Mouse (Mus musculus): ENCODE measurements around the gene Mrgprf. TPM values are rescaled to one million over a fixed set of nuclear protein-coding genes. Genes with fewer than 3 reads are reported as not detected.

Gene Mrgprf
- 3.9 and 4.7 TPM in 2 replicates for polyA plus RNA-seq (2012; rRNA removed)

- no peak for DNase-seq (ENCODE audit: low read depth)
- TF ChIP-seq POLR2A (IDR thresholded peaks at IDR 0.05; ENCODE audit: borderline replicate concordance, extremely low read depth, insufficient read depth, insufficient read length, poor library complexity, severe bottlenecking) (no peak), CTCF (IDR thresholded peaks at IDR 0.05; ENCODE audit: borderline replicate concordance, extremely low read depth, insufficient read depth, insufficient read length) (no peak)
Measured at GRCm38 (mm10) chr7:145300321-145301007, at the start of gene Mrgprf. Mrgprf (plus strand) TSS chr7:145300828.

- peak; percentile 80 for DNase-seq (ENCODE audit: low read depth)
- TF ChIP-seq POLR2A (IDR thresholded peaks at IDR 0.05; ENCODE audit: borderline replicate concordance, extremely low read depth, insufficient read depth, insufficient read length, poor library complexity, severe bottlenecking) (no peak), CTCF (IDR thresholded peaks at IDR 0.05; ENCODE audit: borderline replicate concordance, extremely low read depth, insufficient read depth, insufficient read length) (peak; percentile 89)
Measured at GRCm38 (mm10) chr7:145252715-145253476, 47.7 kb upstream of the Mrgprf start.

- no peak for DNase-seq (ENCODE audit: low read depth)
- no peak for TF ChIP-seq CTCF (IDR thresholded peaks at IDR 0.05; ENCODE audit: borderline replicate concordance, extremely low read depth, insufficient read depth, insufficient read length)
- TF ChIP-seq POLR2A (IDR thresholded peaks at IDR 0.05; ENCODE audit: borderline replicate concordance, extremely low read depth, insufficient read depth, insufficient read length, poor library complexity, severe bottlenecking): no peak
Measured at GRCm38 (mm10) chr7:145253986-145254630, 46.5 kb upstream of the Mrgprf start.

- TF ChIP-seq CTCF (IDR thresholded peaks at IDR 0.05; ENCODE audit: borderline replicate concordance, extremely low read depth, insufficient read depth, insufficient read length) (no peak), POLR2A (IDR thresholded peaks at IDR 0.05; ENCODE audit: borderline replicate concordance, extremely low read depth, insufficient read depth, insufficient read length, poor library complexity, severe bottlenecking) (no peak)
- DNase-seq (ENCODE audit: low read depth): no peak
Measured at GRCm38 (mm10) chr7:145256092-145256491, 44.5 kb upstream of the Mrgprf start.

GRCm38 (mm10) chr7:145264202-145264601 is 36.4 kb upstream of the Mrgprf start:
- no peak for TF ChIP-seq CTCF (IDR thresholded peaks at IDR 0.05; ENCODE audit: borderline replicate concordance, extremely low read depth, insufficient read depth, insufficient read length)
- no peak for TF ChIP-seq POLR2A (IDR thresholded peaks at IDR 0.05; ENCODE audit: borderline replicate concordance, extremely low read depth, insufficient read depth, insufficient read length, poor library complexity, severe bottlenecking)
- DNase-seq (ENCODE audit: low read depth): no peak

GRCm38 (mm10) chr7:145266011-145266410 is 34.6 kb upstream of the Mrgprf start:
- TF ChIP-seq CTCF (IDR thresholded peaks at IDR 0.05; ENCODE audit: borderline replicate concordance, extremely low read depth, insufficient read depth, insufficient read length) (no peak), POLR2A (IDR thresholded peaks at IDR 0.05; ENCODE audit: borderline replicate concordance, extremely low read depth, insufficient read depth, insufficient read length, poor library complexity, severe bottlenecking) (no peak)
- DNase-seq (ENCODE audit: low read depth): no peak

- DNase-seq (ENCODE audit: low read depth): no peak
- no peak for TF ChIP-seq CTCF (IDR thresholded peaks at IDR 0.05; ENCODE audit: borderline replicate concordance, extremely low read depth, insufficient read depth, insufficient read length)
- no peak for TF ChIP-seq POLR2A (IDR thresholded peaks at IDR 0.05; ENCODE audit: borderline replicate concordance, extremely low read depth, insufficient read depth, insufficient read length, poor library complexity, severe bottlenecking)
Measured at GRCm38 (mm10) chr7:145268890-145269289, 31.7 kb upstream of the Mrgprf start.

GRCm38 (mm10) chr7:145270955-145271354 is 29.7 kb upstream of the Mrgprf start:
- TF ChIP-seq CTCF (IDR thresholded peaks at IDR 0.05; ENCODE audit: borderline replicate concordance, extremely low read depth, insufficient read depth, insufficient read length) (no peak), POLR2A (IDR thresholded peaks at IDR 0.05; ENCODE audit: borderline replicate concordance, extremely low read depth, insufficient read depth, insufficient read length, poor library complexity, severe bottlenecking) (no peak)
- no peak for DNase-seq (ENCODE audit: low read depth)

GRCm38 (mm10) chr7:145275488-145275887 is 25.1 kb upstream of the Mrgprf start:
- DNase-seq (ENCODE audit: low read depth): no peak
- TF ChIP-seq POLR2A (IDR thresholded peaks at IDR 0.05; ENCODE audit: borderline replicate concordance, extremely low read depth, insufficient read depth, insufficient read length, poor library complexity, severe bottlenecking) (no peak), CTCF (IDR thresholded peaks at IDR 0.05; ENCODE audit: borderline replicate concordance, extremely low read depth, insufficient read depth, insufficient read length) (no peak)

- DNase-seq (ENCODE audit: low read depth): no peak
- TF ChIP-seq POLR2A (IDR thresholded peaks at IDR 0.05; ENCODE audit: borderline replicate concordance, extremely low read depth, insufficient read depth, insufficient read length, poor library complexity, severe bottlenecking) (no peak), CTCF (IDR thresholded peaks at IDR 0.05; ENCODE audit: borderline replicate concordance, extremely low read depth, insufficient read depth, insufficient read length) (no peak)
Measured at GRCm38 (mm10) chr7:145281396-145281795, 19.2 kb upstream of the Mrgprf start.

GRCm38 (mm10) chr7:145283041-145283440 is 17.6 kb upstream of the Mrgprf start:
- DNase-seq (ENCODE audit: low read depth): no peak
- TF ChIP-seq CTCF (IDR thresholded peaks at IDR 0.05; ENCODE audit: borderline replicate concordance, extremely low read depth, insufficient read depth, insufficient read length) (no peak), POLR2A (IDR thresholded peaks at IDR 0.05; ENCODE audit: borderline replicate concordance, extremely low read depth, insufficient read depth, insufficient read length, poor library complexity, severe bottlenecking) (no peak)

All from brain, embryonic 14.5 days (tissue).